Mouse (Mus musculus) heart, embryonic 11.5 days (tissue): ENCODE measurements around the gene Cd48. TPM values are rescaled to one million over a fixed set of nuclear protein-coding genes. Genes with fewer than 3 reads are reported as not detected.
"Not testable (repeated sequence)": the region's sequence is repeated elsewhere in the genome, so short reads cannot be mapped to it uniquely, and the experiment has no call there.

Source experiments
- ATAC-seq: fragments of 200-750 bp; cut with Nextera tagmentation; replicated peaks from 2 replicates; pipeline ENCODE4 v1.8.0; 2017; ENCODE audit warnings: moderate library complexity; ENCODE audit not compliant: insufficient number of reproducible peaks, low FRiP score, low TSS enrichment
- H3K27ac ChIP-seq: fragments of 300-500 bp; sonication (generic); 2 replicates; pipeline ENCODE4 v1.5.1; 2014; ENCODE audit warnings: mild to moderate bottlenecking, low read depth, low read length
- H3K27me3 ChIP-seq: fragments of 300-500 bp; sonication (generic); 2 replicates; pipeline ENCODE4 v1.6.1; 2014; ENCODE audit warnings: mild to moderate bottlenecking, low read length, mixed read lengths; ENCODE audit not compliant: control insufficient read depth, insufficient read depth
- H3K36me3 ChIP-seq: fragments of 300-500 bp; sonication (generic); 2 replicates; pipeline ENCODE4 v1.6.1; 2014; ENCODE audit warnings: mild to moderate bottlenecking, low read length, moderate library complexity, mixed read lengths; ENCODE audit not compliant: control insufficient read depth, insufficient read depth
- H3K4me1 ChIP-seq: fragments of 300-500 bp; sonication (generic); 2 replicates; pipeline ENCODE4 v1.6.1; 2014; ENCODE audit warnings: low read length; ENCODE audit not compliant: control insufficient read depth, insufficient read depth
- H3K4me2 ChIP-seq: fragments of 300-500 bp; sonication (generic); 2 replicates; pipeline ENCODE4 v1.6.1; 2014; ENCODE audit warnings: mild to moderate bottlenecking, moderate library complexity
- H3K4me3 ChIP-seq: fragments of 300-500 bp; sonication (generic); 2 replicates; pipeline ENCODE4 v1.5.1; 2014; ENCODE audit warnings: low read depth, low read length
- H3K9ac ChIP-seq: fragments of 300-500 bp; sonication (generic); 2 replicates; pipeline ENCODE4 v1.6.1; 2014; ENCODE audit warnings: mild to moderate bottlenecking, low read depth, low read length, moderate library complexity
- H3K9me3 ChIP-seq: fragments of 300-500 bp; sonication (generic); replicated peaks from 2 replicates; pipeline ENCODE4 v1.6.1; 2016; ENCODE audit warnings: low read length; ENCODE audit not compliant: control insufficient read depth
- WGBS: fragments of 180-500 bp; shearing (Covaris S2); extraction: QIAGEN DNeasy Blood & Tissue Kit; methylation state at CpG from one replicate; pipeline ENCODE4 v1.1.7; 2014; ENCODE audit not compliant: insufficient replicate concordance; 5-methylcytosine and 5-hydroxymethylcytosine counted together
- polyA plus RNA-seq: library from polyadenylated mRNA; unstranded; fragments of >200 nt; fragmentation: Nextera tagmentation; extraction: Ambion mirVana; gene quantifications from 2 replicates; pipeline ENCODE4 v1.2.1, GENCODE M21; 2014

Gene Cd48
- polyA plus RNA-seq, 1 experiment from 2014 or later: 0.53 TPM

- ATAC-seq: no peak
- H3K27me3 ChIP-seq: no peaks in the 10 kb centered on the region
- WGBS: 74% methylated on average over 1 of the region's 1 CpGs
- no peak overlapping the region for H3K27ac ChIP-seq
- no peak overlapping the region for H3K9ac ChIP-seq
- H3K4me3 ChIP-seq: no peak overlapping the region
- no peaks in the 10 kb centered on the region for H3K9me3 ChIP-seq
- no peaks in the 10 kb centered on the region for H3K36me3 ChIP-seq
- H3K4me1 ChIP-seq: no peaks in the 10 kb centered on the region
- no peak overlapping the region for H3K4me2 ChIP-seq
Observed at GRCm38 (mm10) chr1:171674467-171674866, 7.3 kb upstream of the Cd48 start.

- Histone ChIP-seq H3K36me3 (no peaks in the 10 kb centered on the region), H3K27ac (no peak overlapping the region), H3K9me3 (no peaks in the 10 kb centered on the region), H3K27me3 (no peaks in the 10 kb centered on the region), H3K9ac (no peak overlapping the region), H3K4me3 (no peak overlapping the region), H3K4me2 (no peak overlapping the region), H3K4me1 (no peaks in the 10 kb centered on the region)
- 68% methylated on average over 1 of the region's 1 CpGs for WGBS
- ATAC-seq: no peak
Observed at GRCm38 (mm10) chr1:171677721-171678120, 4.1 kb upstream of the Cd48 start.

GRCm38 (mm10) chr1:171681009-171681408 is 800 bp upstream of the Cd48 start:
- H3K36me3 ChIP-seq: no peaks in the 10 kb centered on the region
- WGBS: 83% methylated on average over 7 of the region's 7 CpGs
- no peaks in the 10 kb centered on the region for H3K9me3 ChIP-seq
- H3K27me3 ChIP-seq: no peaks in the 10 kb centered on the region
- no peak overlapping the region for H3K4me3 ChIP-seq
- no peak overlapping the region for H3K4me2 ChIP-seq
- no peaks in the 10 kb centered on the region for H3K4me1 ChIP-seq
- no peak overlapping the region for H3K9ac ChIP-seq
- ATAC-seq: no peak
- H3K27ac ChIP-seq: no peak overlapping the region

GRCm38 (mm10) chr1:171684923-171685322 is 3.1 kb downstream of the Cd48 start:
- Histone ChIP-seq H3K27me3 (no peaks in the 10 kb centered on the region), H3K4me2 (no peak overlapping the region), H3K27ac (no peak overlapping the region), H3K9ac (no peak overlapping the region), H3K4me1 (no peaks in the 10 kb centered on the region), H3K9me3 (no peaks in the 10 kb centered on the region), H3K36me3 (no peaks in the 10 kb centered on the region), H3K4me3 (no peak overlapping the region)
- ATAC-seq: no peak
- WGBS: 91% methylated on average over 9 of the region's 9 CpGs

GRCm38 (mm10) chr1:171687320-171687719 is 5.5 kb downstream of the Cd48 start:
- no peaks in the 10 kb centered on the region for H3K36me3 ChIP-seq
- no peaks in the 10 kb centered on the region for H3K4me1 ChIP-seq
- H3K27ac ChIP-seq: no peak overlapping the region
- no peak overlapping the region for H3K4me3 ChIP-seq
- no peaks in the 10 kb centered on the region for H3K27me3 ChIP-seq
- no peak for ATAC-seq
- 82% methylated on average over 4 of the region's 4 CpGs for WGBS
- no peak overlapping the region for H3K9ac ChIP-seq
- H3K4me2 ChIP-seq: no peak overlapping the region
- H3K9me3 ChIP-seq: no peaks in the 10 kb centered on the region

GRCm38 (mm10) chr1:171693918-171694317 is 12.1 kb downstream of the Cd48 start:
- Histone ChIP-seq H3K27ac (no peak overlapping the region), H3K9me3 (no peaks in the 10 kb centered on the region), H3K27me3 (no peaks in the 10 kb centered on the region), H3K9ac (no peak overlapping the region), H3K4me3 (no peak overlapping the region), H3K4me2 (no peak overlapping the region), H3K4me1 (no peaks in the 10 kb centered on the region), H3K36me3 (no peaks in the 10 kb centered on the region)
- no peak for ATAC-seq
- 65% methylated on average over 1 of the region's 1 CpGs for whole genome bisulfite sequencing

- no peak overlapping the region for H3K27ac ChIP-seq
- no peak for ATAC-seq
Observed at GRCm38 (mm10) chr1:171698983-171699382, 17.2 kb downstream of the Cd48 start.

GRCm38 (mm10) chr1:171713736-171714135 is 31.9 kb downstream of the Cd48 start:
- H3K4me2 ChIP-seq, H3K4me3 ChIP-seq, H3K9ac ChIP-seq, H3K27me3 ChIP-seq, H3K27ac ChIP-seq, ATAC-seq, H3K4me1 ChIP-seq, H3K36me3 ChIP-seq, H3K9me3 ChIP-seq: not testable (repeated sequence)
- WGBS: 71% methylated on average over 1 of the region's 1 CpGs

More at GRCm38 (mm10) chr1:171698983-171699382, 17.2 kb downstream of the Cd48 start:
- no peaks in the 10 kb centered on the region for H3K36me3 ChIP-seq
- no peak overlapping the region for H3K4me2 ChIP-seq
- H3K9ac ChIP-seq: no peak overlapping the region
- H3K9me3 ChIP-seq: no peaks in the 10 kb centered on the region
- no peaks in the 10 kb centered on the region for H3K4me1 ChIP-seq
- WGBS: 10% methylated on average over 6 of the region's 6 CpGs
- H3K27me3 ChIP-seq: no peaks in the 10 kb centered on the region
- no peak overlapping the region for H3K4me3 ChIP-seq

- no peaks in the 10 kb centered on the region for H3K9me3 ChIP-seq
- H3K9ac ChIP-seq: no peak overlapping the region
- no peak for ATAC-seq
- no peak overlapping the region for H3K27ac ChIP-seq
- H3K4me2 ChIP-seq: no peak overlapping the region
- no peaks in the 10 kb centered on the region for H3K4me1 ChIP-seq
- no peaks in the 10 kb centered on the region for H3K36me3 ChIP-seq
- 79% methylated on average over 2 of the region's 2 CpGs for WGBS
- H3K4me3 ChIP-seq: no peak overlapping the region
- H3K27me3 ChIP-seq: no peaks in the 10 kb centered on the region
Observed at GRCm38 (mm10) chr1:171715434-171715833, 33.6 kb downstream of the Cd48 start.
